Mouse (Mus musculus) liver, postnatal 0 days (tissue): ENCODE results near the gene Grid2. TPM values are rescaled to one million over a fixed set of nuclear protein-coding genes. Genes with fewer than 3 reads are reported as not detected.

Experiments
- ATAC-seq: fragments of 200-750 bp; cut with Nextera tagmentation; 2 replicates; pipeline ENCODE4 v1.8.0; 2017; ENCODE audit warnings: mild to moderate bottlenecking, moderate library complexity
- DNase-seq: peaks from one replicate; pipeline ENCODE4 v3.0.0-alpha.2; 2016
- H3K27ac ChIP-seq: fragments of 300-500 bp; sonication (generic); 2 replicates; pipeline ENCODE4 v1.5.1; 2014; ENCODE audit warnings: antibody characterized with exemption, moderate library complexity, mild to moderate bottlenecking, low read depth
- H3K27me3 ChIP-seq: fragments of 300-500 bp; sonication (generic); 2 replicates; pipeline ENCODE4 v1.6.1; 2014; ENCODE audit warnings: low read length, control low read depth, mixed read lengths; ENCODE audit not compliant: insufficient read depth
- H3K36me3 ChIP-seq: fragments of 300-500 bp; sonication (generic); replicated peaks from 2 replicates; pipeline ENCODE4 v1.6.1; 2014; ENCODE audit warnings: mild to moderate bottlenecking, control low read depth, low read length, moderate library complexity, mixed read lengths; ENCODE audit not compliant: insufficient read depth
- H3K4me1 ChIP-seq: fragments of 300-500 bp; sonication (generic); 2 replicates; pipeline ENCODE4 v1.6.1; 2014; ENCODE audit warnings: antibody characterized with exemption, mild to moderate bottlenecking, control low read depth; ENCODE audit not compliant: insufficient read depth
- H3K4me2 ChIP-seq: fragments of 300-500 bp; sonication (generic); 2 replicates; pipeline ENCODE4 v1.6.1; 2014; ENCODE audit warnings: low read depth, mild to moderate bottlenecking, low read length, moderate library complexity, mixed read lengths
- H3K4me3 ChIP-seq: fragments of 300-500 bp; sonication (generic); 2 replicates; pipeline ENCODE4 v1.5.1; 2014; ENCODE audit warnings: low read depth, low read length
- H3K9ac ChIP-seq: fragments of 300-500 bp; sonication (generic); replicated peaks from 2 replicates; pipeline ENCODE4 v1.6.1; 2014; ENCODE audit warnings: mild to moderate bottlenecking, moderate library complexity
- H3K9me3 ChIP-seq: fragments of 300-500 bp; sonication (generic); 2 replicates; pipeline ENCODE4 v1.6.1; 2016; ENCODE audit warnings: mild to moderate bottlenecking, control low read depth, low read length, mixed read lengths
- CTCF ChIP-seq: sonication (generic); IDR thresholded peaks from 2 replicates; pipeline ENCODE4 v1.5.1; 2016; ENCODE audit warnings: antibody characterized with exemption, low read depth
- EP300 ChIP-seq: IDR thresholded peaks from 2 replicates; pipeline ENCODE4 v1.6.1; 2016; ENCODE audit warnings: antibody characterized with exemption, low read depth, mild to moderate bottlenecking
- WGBS: fragments of 180-500 bp; shearing (Covaris S2); extraction: QIAGEN DNeasy Blood & Tissue Kit; methylation state at CpG from one replicate; pipeline ENCODE4 v1.1.7; 2014; ENCODE audit not compliant: insufficient replicate concordance; 5-methylcytosine and 5-hydroxymethylcytosine counted together
- polyA plus RNA-seq: library from polyadenylated mRNA; unstranded; fragments of >200 nt; fragmentation: Nextera tagmentation; extraction: Ambion mirVana; gene quantifications from 2 replicates; pipeline ENCODE4 v1.2.1, GENCODE M21; 2015

Grid2 gene
- polyA plus RNA-seq, 1 experiment from 2014 or later: not detected

- ATAC-seq (no peak), DNase-seq (no peak)
- Histone ChIP-seq H3K4me2 (no peak overlapping the region), H3K4me3 (no peak overlapping the region), H3K9ac (no peak overlapping the region), H3K27ac (no peak overlapping the region), H3K4me1 (no peaks in the 10 kb centered on the region), H3K36me3 (no peaks in the 10 kb centered on the region), H3K9me3 (no peaks in the 10 kb centered on the region), H3K27me3 (no peaks in the 10 kb centered on the region)
- 9% methylated on average over 1 of the region's 1 CpGs for WGBS
- peak; percentile 44 for TF ChIP-seq CTCF
- TF ChIP-seq EP300: no peak
Observed at GRCm38 (mm10) chr6:64607942-64608341, 1352.3 kb downstream of the Grid2 start.

DNA sequence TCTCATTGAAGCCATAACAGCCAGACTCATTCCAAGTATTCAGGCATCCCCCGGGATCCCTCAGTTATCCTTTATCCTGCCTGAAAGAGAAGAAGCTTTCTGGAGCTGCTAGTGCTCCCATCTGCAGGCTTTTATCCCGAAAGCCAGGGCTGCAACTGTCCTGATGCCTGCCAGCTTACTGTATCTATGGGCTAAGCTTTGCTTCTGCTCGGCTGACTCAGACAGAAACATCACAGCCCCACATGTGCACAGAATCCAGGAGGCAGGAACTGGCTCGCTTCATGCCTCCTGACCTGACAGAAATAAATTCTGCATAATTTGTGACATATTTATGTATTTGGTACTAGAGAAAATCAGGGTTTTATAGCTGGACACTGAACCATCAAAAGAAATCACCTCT is 1361.2 kb downstream of the Grid2 start:
- no peaks in the 10 kb centered on the region for H3K9me3 ChIP-seq

GRCm38 (mm10) chr6:64617417-64618135 is 1361.9 kb downstream of the Grid2 start:
- TF ChIP-seq EP300 (no peak), CTCF (no peak)
- no peak for DNase-seq
- ATAC-seq: no peak
- Histone ChIP-seq H3K9me3 (no peaks in the 10 kb centered on the region), H3K4me1 (no peaks in the 10 kb centered on the region), H3K4me3 (no peak overlapping the region), H3K36me3 (no peaks in the 10 kb centered on the region), H3K27me3 (no peaks in the 10 kb centered on the region), H3K27ac (no peak overlapping the region), H3K9ac (no peak overlapping the region), H3K4me2 (no peak overlapping the region)
- 51% methylated on average over 8 of the region's 8 CpGs for WGBS

More for the DNA sequence above, 1361.2 kb downstream of the Grid2 start:
- 57% methylated on average over 4 of the region's 4 CpGs for WGBS
- Histone ChIP-seq H3K4me1 (no peaks in the 10 kb centered on the region), H3K36me3 (no peaks in the 10 kb centered on the region), H3K9ac (no peak overlapping the region), H3K4me3 (no peak overlapping the region), H3K27ac (no peak overlapping the region), H3K27me3 (no peaks in the 10 kb centered on the region), H3K4me2 (no peak overlapping the region)
- ATAC-seq (no peak), DNase-seq (no peak)
- TF ChIP-seq CTCF (no peak), EP300 (no peak)

DNA sequence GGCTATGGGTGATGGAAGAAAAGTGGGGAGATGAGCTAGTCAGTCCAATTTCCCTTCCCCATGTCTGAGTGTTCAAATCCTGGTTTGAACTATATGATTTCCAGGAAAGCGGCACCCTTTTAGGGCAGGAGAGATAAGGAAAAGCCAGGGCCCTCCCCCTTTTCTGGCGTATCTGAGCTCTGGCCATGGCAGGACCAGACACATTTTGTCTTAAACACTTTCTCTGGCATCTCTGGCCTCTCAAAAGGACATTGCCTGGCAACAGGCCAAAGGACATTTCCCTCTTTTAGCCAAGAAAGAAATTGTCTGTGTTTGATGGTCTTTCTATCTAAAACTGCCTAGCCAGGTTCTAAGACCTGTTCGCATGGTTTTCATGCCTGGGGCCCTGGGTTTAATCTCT is 1367.7 kb downstream of the Grid2 start:
- H3K36me3 ChIP-seq: no peaks in the 10 kb centered on the region
- 51% methylated on average over 3 of the region's 3 CpGs for WGBS
- DNase-seq: no peak

DNA sequence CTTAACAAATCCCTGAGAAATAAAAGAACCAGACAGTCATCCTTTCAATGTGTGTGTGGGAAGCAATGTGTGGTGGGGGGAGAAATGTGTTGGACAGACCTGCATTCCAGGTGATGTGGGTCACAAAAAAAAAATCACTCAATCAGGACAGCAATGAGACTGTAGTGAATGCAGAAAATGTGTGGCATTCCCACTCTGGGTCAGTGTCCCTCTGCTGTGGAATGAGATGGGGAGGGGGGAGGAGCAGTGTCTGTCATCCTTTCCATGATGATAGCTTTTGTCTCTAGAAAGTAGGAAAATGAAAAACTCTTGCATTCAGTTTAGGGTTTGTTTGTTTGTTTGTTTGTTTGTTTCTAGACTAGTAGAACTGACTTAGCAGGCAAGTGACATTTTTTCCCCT is 1392.0 kb downstream of the Grid2 start:
- Histone ChIP-seq H3K4me2 (no peak overlapping the region), H3K9me3 (no peaks in the 10 kb centered on the region), H3K4me3 (no peak overlapping the region), H3K9ac (no peak overlapping the region), H3K27me3 (no peaks in the 10 kb centered on the region), H3K4me1 (no peaks in the 10 kb centered on the region), H3K27ac (no peak overlapping the region), H3K36me3 (no peaks in the 10 kb centered on the region)
- ATAC-seq (no peak), DNase-seq (no peak)
- TF ChIP-seq CTCF (no peak), EP300 (no peak)

More for the DNA sequence above, 1367.7 kb downstream of the Grid2 start:
- H3K9me3 ChIP-seq: no peaks in the 10 kb centered on the region
- H3K4me3 ChIP-seq: no peak overlapping the region
- no peak overlapping the region for H3K27ac ChIP-seq
- H3K9ac ChIP-seq: no peak overlapping the region
- no peaks in the 10 kb centered on the region for H3K4me1 ChIP-seq
- TF ChIP-seq EP300 (no peak), CTCF (no peak)
- no peak for ATAC-seq
- H3K27me3 ChIP-seq: no peaks in the 10 kb centered on the region
- H3K4me2 ChIP-seq: no peak overlapping the region

DNA sequence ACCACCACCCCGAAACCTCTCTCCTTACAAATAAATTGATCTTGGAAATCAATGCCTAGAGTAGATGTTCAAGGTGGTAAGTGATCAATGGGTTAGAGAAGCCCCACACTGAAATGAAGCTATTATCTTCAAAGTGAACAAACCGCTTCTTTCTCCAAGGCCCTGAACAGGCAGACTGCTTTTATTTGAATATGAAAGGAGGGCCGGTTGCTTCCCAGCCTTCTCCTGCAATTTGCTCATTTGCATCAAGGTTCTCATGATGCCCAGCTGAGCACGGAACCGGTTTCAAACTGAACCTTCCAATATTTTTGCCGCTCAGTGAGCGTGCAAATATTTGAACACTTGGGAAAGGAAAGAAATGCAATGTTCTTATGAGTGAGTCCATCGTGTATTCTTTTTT is 1392.5 kb downstream of the Grid2 start:
- TF ChIP-seq EP300 (no peak), CTCF (no peak)

More for the DNA sequence above, 1392.5 kb downstream of the Grid2 start:
- H3K36me3 ChIP-seq: no peaks in the 10 kb centered on the region
- H3K9ac ChIP-seq: no peak overlapping the region
- DNase-seq: no peak
- H3K27me3 ChIP-seq: no peaks in the 10 kb centered on the region
- H3K27ac ChIP-seq: no peak overlapping the region
- H3K9me3 ChIP-seq: no peaks in the 10 kb centered on the region
- ATAC-seq: no peak
- WGBS: 67% methylated on average over 8 of the region's 8 CpGs
- H3K4me2 ChIP-seq: no peak overlapping the region
- no peaks in the 10 kb centered on the region for H3K4me1 ChIP-seq
- H3K4me3 ChIP-seq: no peak overlapping the region
